Mouse (Mus musculus) cerebellum, adult 2 months (tissue): Measurements from ENCODE around the gene Col8a2. TPM values are rescaled to one million over a fixed set of nuclear protein-coding genes. Genes with fewer than 3 reads are reported as not detected.

Experiments
- DNase-seq, 2 experiments: peaks; one replicate each; pipeline ENCODE4 v3.0.0; 2021
- H3K27ac ChIP-seq: fragments of 200-500 bp; 2 replicates; pipeline ENCODE4 v1.5.1; 2012; ENCODE audit warnings: low read length, control low read depth, inconsistent platforms; ENCODE audit not compliant: insufficient read depth
- H3K27me3 ChIP-seq: fragments of 200-500 bp; 2 replicates; pipeline ENCODE4 v1.6.1; 2012; ENCODE audit warnings: inconsistent platforms, mild to moderate bottlenecking, low read length, moderate library complexity; ENCODE audit not compliant: control insufficient read depth, insufficient read depth
- H3K4me1 ChIP-seq: fragments of 200-500 bp; 2 replicates; pipeline ENCODE4 v1.6.1; 2011; ENCODE audit warnings: low read length; ENCODE audit not compliant: control insufficient read depth, insufficient read depth
- H3K4me3 ChIP-seq: fragments of 200-500 bp; replicated peaks from 2 replicates; pipeline ENCODE3; 2011; ENCODE audit warnings: mild to moderate bottlenecking, low read depth, low read length, control low read depth; ENCODE audit not compliant: insufficient read depth
- CTCF ChIP-seq: fragments of 200-500 bp; IDR thresholded peaks from 2 replicates; pipeline ENCODE4 v1.5.1; 2011; ENCODE audit warnings: low read depth, mild to moderate bottlenecking, control low read depth, low read length, moderate library complexity, borderline replicate concordance; ENCODE audit not compliant: insufficient read depth
- POLR2A ChIP-seq: fragments of 200-500 bp; IDR thresholded peaks from 2 replicates; pipeline ENCODE4 v1.6.1; 2011; ENCODE audit warnings: low read length, control low read depth, borderline replicate concordance; ENCODE audit not compliant: insufficient read depth
- WGBS: fragments of 180-500 bp; shearing (Covaris S2); methylation state at CpG from one replicate; pipeline ENCODE4 v1.1.7; 2018; 5-methylcytosine and 5-hydroxymethylcytosine counted together
- polyA plus RNA-seq: library from polyadenylated mRNA; depleted of rRNA; stranded (reverse); fragments of >200 nt; gene quantifications from 2 replicates; pipeline ENCODE4 v1.2.3, GENCODE M21; 2012

Col8a2 gene
- polyA plus RNA-seq, 1 experiment, result 0.93 TPM

- H3K4me3 ChIP-seq, result peak overlapping the region; percentile 12
- no peak for DNase-seq
- H3K27ac ChIP-seq, result peak overlapping the region; percentile 41
- no peak for TF ChIP-seq POLR2A
- TF ChIP-seq CTCF, result no peak
- WGBS, result 19% methylated on average over 11 of the region's 11 CpGs
- no peaks in the 10 kb centered on the region for H3K27me3 ChIP-seq
- H3K4me1 ChIP-seq, result peaks cover 50% of the 10 kb centered on the region
These were observed 34.8 kb upstream of the Col8a2 start for GRCm38 (mm10) chr4:126251655-126252254.

- 19% methylated on average over 17 of the region's 17 CpGs for WGBS
- TF ChIP-seq CTCF, result no peak
- TF ChIP-seq POLR2A, result no peak
- Histone ChIP-seq H3K27ac (peak overlapping the region; percentile 41), H3K4me3 (peak overlapping the region; percentile 26), H3K27me3 (no peaks in the 10 kb centered on the region), H3K4me1 (peaks cover 51% of the 10 kb centered on the region)
- DNase-seq, result no peak
These were observed 34.0 kb upstream of the Col8a2 start for GRCm38 (mm10) chr4:126252411-126253237.

- TF ChIP-seq CTCF (no peak), POLR2A (no peak)
- Histone ChIP-seq H3K27ac (peak overlapping the region; percentile 100; the same call in 1 of the 2 replicates), H3K27me3 (no peaks in the 10 kb centered on the region), H3K4me1 (peaks cover 42% of the 10 kb centered on the region), H3K4me3 (peak overlapping the region; percentile 97)
- DNase-seq, result peak in 1 of 2 experiments; percentile 37
- WGBS, result 26% methylated on average over 14 of the region's 14 CpGs
These were observed 32.8 kb upstream of the Col8a2 start for GRCm38 (mm10) chr4:126253637-126254272.

GRCm38 (mm10) chr4:126254315-126255112 is 32.1 kb upstream of the Col8a2 start:
- Histone ChIP-seq H3K27me3 (no peaks in the 10 kb centered on the region), H3K4me1 (peaks cover 47% of the 10 kb centered on the region), H3K27ac (peak overlapping the region; percentile 100), H3K4me3 (peak overlapping the region; percentile 97)
- under 1% methylated on average over 9 of the region's 9 CpGs for WGBS
- peak; percentile 74 to 80 for DNase-seq
- TF ChIP-seq CTCF (no peak), POLR2A (peak; percentile 13; the same call in 1 of the 2 replicates)

- under 1% methylated on average over 50 of the region's 50 CpGs for WGBS
- TF ChIP-seq CTCF (no peak), POLR2A (no peak)
- peak overlapping the region; percentile 100 for H3K27ac ChIP-seq
- peak overlapping the region; percentile 97 for H3K4me3 ChIP-seq
- DNase-seq, result peak; percentile 52 to 59
- no peaks in the 10 kb centered on the region for H3K27me3 ChIP-seq
- H3K4me1 ChIP-seq, result peaks cover 44% of the 10 kb centered on the region
These were observed 31.2 kb upstream of the Col8a2 start for GRCm38 (mm10) chr4:126255113-126256001.

- no peak for TF ChIP-seq CTCF
- TF ChIP-seq POLR2A, result peak; percentile 69
- peaks cover 39% of the 10 kb centered on the region for H3K4me1 ChIP-seq
- H3K4me3 ChIP-seq, result peak within 1 kb of the TSS; percentile 97
- no peaks in the 10 kb centered on the region for H3K27me3 ChIP-seq
- DNase-seq, result peak; percentile 92 to 95
- H3K27ac ChIP-seq, result peak within 1 kb of the TSS; percentile 100
- under 1% methylated on average over 59 of the region's 59 CpGs for WGBS
These were observed 30.3 kb upstream of the Col8a2 start, which contains the start of gene Map7d1 for GRCm38 (mm10) chr4:126256131-126256791. Map7d1 (minus strand) TSS chr4:126256343.
